Mouse (Mus musculus) thymus, adult 2 months (tissue): ENCODE results near the gene Icam4.

Experiments used
- CTCF ChIP-seq: fragments of 200-500 bp; IDR thresholded peaks from 2 replicates; pipeline ENCODE4 v1.5.1; 2012; ENCODE audit warnings: mild to moderate bottlenecking, control low read depth, low read length, moderate library complexity, borderline replicate concordance; ENCODE audit not compliant: control insufficient read depth, poor library complexity, insufficient read depth; ENCODE audit errors: extremely low read depth
- POLR2A ChIP-seq: fragments of 200-500 bp; IDR thresholded peaks from 2 replicates; pipeline ENCODE4 v1.6.1; 2012; ENCODE audit warnings: mild to moderate bottlenecking, low read length, control low read depth, moderate library complexity; ENCODE audit not compliant: control insufficient read depth, poor library complexity, insufficient read depth; ENCODE audit errors: extremely low read depth

DNA sequence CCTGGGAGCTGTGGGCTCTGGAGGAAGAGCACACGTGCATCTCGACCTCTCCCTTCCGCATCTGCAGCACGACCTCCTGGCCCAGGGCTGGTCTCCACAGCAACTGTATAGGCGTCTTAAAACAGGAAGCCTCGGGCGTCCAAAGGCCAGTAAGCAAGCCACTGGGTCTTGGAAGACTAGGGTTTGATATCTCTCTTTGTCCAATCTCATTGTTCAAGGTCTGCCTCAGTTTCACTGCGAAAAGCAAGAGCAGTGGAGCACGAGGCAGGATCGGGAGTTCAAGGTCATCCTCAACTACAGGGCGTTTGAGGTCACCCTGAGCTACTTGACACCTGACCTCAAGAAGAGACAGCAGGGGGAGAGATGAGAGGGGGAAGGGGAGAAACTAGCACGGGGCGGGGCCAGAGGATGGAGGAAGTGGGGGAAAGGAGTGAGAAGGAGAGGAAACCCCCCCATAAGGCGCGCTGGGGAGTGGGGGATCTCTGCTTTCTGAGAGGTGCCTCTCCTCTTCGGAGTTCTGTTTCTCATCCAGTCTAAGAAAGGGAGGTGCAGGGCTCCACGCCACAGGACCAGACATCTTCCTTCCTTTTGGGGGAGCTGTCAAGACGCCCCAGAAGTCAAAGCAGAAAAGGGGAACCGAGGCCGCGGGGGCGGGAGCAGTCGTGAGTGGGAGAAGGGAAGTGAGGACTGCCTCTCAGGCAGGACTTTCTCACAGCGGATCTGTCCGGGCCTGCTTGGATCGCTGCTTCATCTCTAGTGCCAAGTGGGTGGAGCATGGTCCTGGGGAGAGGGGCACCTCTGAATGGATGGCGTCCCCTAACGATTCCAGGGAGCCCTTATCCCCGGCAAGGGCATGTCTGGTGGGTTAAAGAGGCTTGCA is 14.2 kb upstream of the Icam4 start:
- no peak for TF ChIP-seq POLR2A
- TF ChIP-seq CTCF = no peak
